Mouse (Mus musculus) erythroblast, embryonic 14.5 days (primary cell): Measurements from ENCODE around the gene Tpt1. TPM values are rescaled to one million over a fixed set of nuclear protein-coding genes. Genes with fewer than 3 reads are reported as not detected.
"Not testable (repeated sequence)": the region's sequence is repeated elsewhere in the genome, so short reads cannot be mapped to it uniquely, and the experiment has no call there.

Experiments used
- H3K27me3 ChIP-seq: 2 replicates; pipeline ENCODE4 v1.6.1; 2012; ENCODE audit warnings: inconsistent platforms; ENCODE audit not compliant: control insufficient read depth
- H3K36me3 ChIP-seq: 2 replicates; pipeline ENCODE4 v1.6.1; 2012; ENCODE audit warnings: mild to moderate bottlenecking, inconsistent platforms; ENCODE audit not compliant: control insufficient read depth
- H3K4me1 ChIP-seq: 2 replicates; pipeline ENCODE4 v1.6.1; 2012; ENCODE audit warnings: inconsistent platforms; ENCODE audit not compliant: control insufficient read depth
- H3K4me3 ChIP-seq: replicated peaks from 2 replicates; pipeline ENCODE3; 2012; ENCODE audit warnings: moderate library complexity, mild to moderate bottlenecking, inconsistent platforms
- H3K9me3 ChIP-seq: 2 replicates; pipeline ENCODE4 v1.6.1; 2012; ENCODE audit warnings: low read length, inconsistent platforms, mixed read lengths; ENCODE audit not compliant: control insufficient read depth
- GATA1 ChIP-seq: IDR thresholded peaks from 2 replicates; pipeline ENCODE4 v1.6.1; 2012; ENCODE audit warnings: low read length, inconsistent platforms, mixed read lengths
- TAL1 ChIP-seq: IDR thresholded peaks from 3 replicates; pipeline ENCODE4 v1.6.1; 2012; ENCODE audit warnings: low read length, inconsistent platforms, mixed read lengths
- polyA plus RNA-seq: library from polyadenylated mRNA; stranded (reverse); fragments of >175 nt; gene quantifications from 2 replicates; pipeline ENCODE4 v1.2.3, GENCODE M21; 2012

The Tpt1 gene
- polyA plus RNA-seq, 1 experiment, result 472 TPM

DNA sequence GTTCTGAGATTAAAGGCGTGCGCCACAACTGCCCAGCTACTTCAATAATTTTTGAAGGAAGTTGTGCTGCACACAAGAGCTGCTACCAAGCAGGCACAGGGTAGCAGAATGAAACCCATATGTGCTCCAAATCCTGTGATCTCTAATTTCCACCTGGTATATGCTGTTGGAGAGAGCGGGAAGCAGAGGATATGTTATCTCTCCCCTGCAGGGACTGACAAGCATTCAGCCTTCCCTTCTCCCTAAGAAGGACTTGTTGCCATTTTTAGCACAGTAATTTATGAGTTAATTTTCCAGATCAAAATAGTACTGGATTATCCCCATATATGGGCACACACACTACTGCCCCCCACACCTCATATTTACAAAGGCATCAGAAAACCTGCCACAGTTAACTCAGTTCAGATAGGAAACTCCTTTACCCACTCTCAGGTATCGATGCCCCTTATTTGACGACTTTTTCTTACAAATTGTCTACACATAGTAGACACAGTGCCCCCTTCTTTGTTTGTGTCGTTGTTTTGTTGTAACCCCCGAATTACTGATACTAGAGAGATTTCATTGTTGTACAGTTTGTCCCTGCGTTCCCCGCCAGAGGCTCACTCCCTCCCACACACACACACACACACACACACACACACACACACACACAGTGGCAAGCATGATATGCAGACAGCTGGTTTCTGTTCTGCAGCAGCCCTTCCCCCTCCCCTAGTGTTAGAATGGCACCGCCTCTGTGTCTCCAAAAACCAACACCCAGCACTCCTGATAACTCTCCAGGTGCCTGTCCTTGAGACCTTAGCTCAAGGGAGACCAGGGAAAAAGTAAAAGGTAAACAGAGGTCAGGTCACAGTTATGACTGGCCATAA is 7.6 kb upstream of the Tpt1 start:
- peaks cover 78% of the 10 kb centered on the region for H3K4me1 ChIP-seq
- H3K27me3 ChIP-seq, result no peaks in the 10 kb centered on the region
- no peaks in the 10 kb centered on the region; the same call in none of the 2 replicates for H3K36me3 ChIP-seq
- peak overlapping the region; percentile 58 for H3K4me3 ChIP-seq
- TF ChIP-seq TAL1 (peak; percentile 87), GATA1 (peak; percentile 94)
- H3K9me3 ChIP-seq, result no peaks in the 10 kb centered on the region; the same call in 1 of the 2 replicates

DNA sequence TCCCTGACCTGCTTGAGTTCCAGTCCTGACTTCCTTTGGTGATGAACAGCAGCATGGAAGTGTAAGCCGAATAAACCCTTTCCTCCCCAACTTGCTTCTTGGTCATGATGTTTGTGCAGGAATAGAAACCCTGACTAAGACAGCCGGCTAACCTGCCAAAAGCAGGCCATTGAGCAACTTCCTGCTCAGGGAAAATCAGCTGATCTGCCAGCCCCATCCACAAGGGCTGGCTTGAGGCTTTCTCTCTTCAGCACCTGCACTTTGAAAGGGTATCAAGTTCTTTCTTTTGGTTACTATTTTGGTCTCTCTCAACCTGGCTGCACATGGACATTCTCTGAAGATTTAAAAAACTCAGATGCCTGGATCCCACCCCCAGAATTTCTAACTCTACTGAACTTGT is 3.1 kb upstream of the Tpt1 start:
- not testable (repeated sequence) for H3K9me3 ChIP-seq, H3K4me3 ChIP-seq, H3K27me3 ChIP-seq
- peaks cover 13% of the 10 kb centered on the region for H3K36me3 ChIP-seq
- peaks cover 54% of the 10 kb centered on the region for H3K4me1 ChIP-seq

DNA sequence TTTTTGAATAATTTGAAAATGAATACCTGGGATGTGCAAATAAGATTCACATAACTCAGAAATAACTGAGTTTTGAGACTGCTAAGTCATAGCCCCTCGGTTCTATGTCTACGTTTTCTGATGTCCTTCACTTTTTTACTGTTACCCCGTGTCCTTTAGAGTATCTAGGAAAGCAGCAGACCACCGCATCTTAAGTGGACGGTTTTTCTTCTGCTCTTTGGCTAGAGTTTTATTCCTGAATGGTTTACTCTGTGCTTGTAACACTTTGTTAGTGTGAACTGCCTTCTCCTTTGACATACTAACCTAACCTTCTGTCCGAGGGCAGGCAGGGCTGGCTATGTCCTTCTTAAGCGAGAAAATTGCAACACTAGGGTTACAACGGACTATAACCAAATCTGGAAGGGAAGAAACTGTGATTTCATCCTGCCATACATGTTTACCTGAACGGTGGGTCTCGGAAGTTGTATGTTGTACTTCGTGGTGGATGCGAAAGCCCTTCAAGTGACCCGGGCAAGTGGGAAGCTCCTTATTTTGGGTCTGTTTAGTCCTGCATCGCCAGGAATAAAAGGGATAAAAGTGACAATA is 690 bp upstream of the Tpt1 start:
- H3K4me3 ChIP-seq, result peak overlapping the region; percentile 88
- H3K27me3 ChIP-seq, result no peaks in the 10 kb centered on the region
- TF ChIP-seq TAL1, result no peak
- no peak for TF ChIP-seq GATA1
- peaks cover 37% of the 10 kb centered on the region for H3K36me3 ChIP-seq
- H3K9me3 ChIP-seq, result no peaks in the 10 kb centered on the region
- peaks cover 51% of the 10 kb centered on the region for H3K4me1 ChIP-seq

DNA sequence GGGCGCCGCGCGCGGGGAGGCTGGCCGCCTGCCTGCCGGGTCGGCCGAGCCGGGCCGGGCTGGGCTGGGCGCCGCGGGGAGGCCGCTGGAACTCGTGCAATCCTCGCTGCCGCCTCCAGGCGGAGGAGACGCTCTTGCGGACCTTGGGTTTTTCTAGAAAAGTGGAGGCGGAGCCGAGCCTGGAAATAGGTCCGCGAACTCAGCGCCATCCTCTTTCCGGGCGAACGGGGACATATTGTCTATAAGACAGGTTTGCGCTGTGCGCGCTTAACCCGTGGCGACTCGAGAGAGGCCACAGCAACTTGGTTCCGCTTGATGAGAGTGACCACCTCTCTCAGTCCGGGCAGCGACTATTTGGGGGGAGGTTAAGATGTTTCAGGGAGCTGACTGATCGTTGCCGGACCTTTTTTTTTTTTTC is 814 bp downstream of the Tpt1 start:
- no peaks in the 10 kb centered on the region for H3K27me3 ChIP-seq
- H3K9me3 ChIP-seq, result no peaks in the 10 kb centered on the region
- H3K4me3 ChIP-seq, result peak overlapping the region; percentile 88
- peaks cover 52% of the 10 kb centered on the region for H3K36me3 ChIP-seq
- TF ChIP-seq GATA1 (no peak), TAL1 (no peak)
- peaks cover 50% of the 10 kb centered on the region for H3K4me1 ChIP-seq

DNA sequence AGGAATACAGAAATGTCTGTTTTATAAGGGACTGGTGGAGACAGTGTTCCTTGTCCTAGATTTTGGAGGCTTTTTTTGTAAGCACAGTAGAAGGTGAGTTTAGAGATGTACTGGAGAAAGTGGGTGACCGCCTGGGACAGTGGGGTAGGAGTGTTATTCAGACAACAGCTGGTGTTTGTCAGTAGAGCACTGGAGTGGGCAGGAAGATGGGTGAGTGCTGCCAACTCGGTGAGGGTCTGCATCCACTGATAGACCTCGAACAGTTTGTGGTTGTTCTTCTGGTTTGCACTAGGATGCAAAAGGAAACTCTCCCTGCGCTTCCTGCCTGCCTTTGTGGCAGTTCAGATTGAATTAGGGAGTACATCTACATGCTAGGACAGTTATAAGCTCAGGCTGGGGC is 2.8 kb downstream of the Tpt1 start:
- H3K4me1 ChIP-seq, result peaks cover 45% of the 10 kb centered on the region
- no peak for TF ChIP-seq TAL1
- no peak for TF ChIP-seq GATA1
- H3K4me3 ChIP-seq, result peak overlapping the region; percentile 88
- H3K27me3 ChIP-seq, result no peaks in the 10 kb centered on the region
- H3K9me3 ChIP-seq, result no peaks in the 10 kb centered on the region
- peaks cover 69% of the 10 kb centered on the region for H3K36me3 ChIP-seq

DNA sequence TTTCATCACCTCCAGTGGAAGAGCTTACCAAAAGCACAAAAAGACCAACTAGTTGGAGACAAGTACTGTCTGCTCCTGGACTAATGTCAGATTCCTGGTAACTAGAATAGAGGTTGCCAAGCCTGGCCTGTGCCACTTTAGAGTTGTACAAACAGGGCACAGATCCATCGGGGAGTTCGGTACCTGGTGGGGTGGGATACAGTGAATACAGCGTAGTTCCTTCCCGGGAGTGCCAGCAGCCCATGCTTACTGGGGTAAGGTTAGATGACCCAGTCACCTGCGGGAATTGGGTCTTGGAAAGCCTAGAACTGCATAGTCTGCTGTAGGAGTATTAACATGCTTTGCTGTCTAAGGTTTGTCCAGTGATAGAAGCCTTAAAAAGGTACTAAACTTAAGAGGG is 3.6 kb downstream of the Tpt1 start:
- Histone ChIP-seq H3K4me3 (no peak overlapping the region), H3K9me3 (no peaks in the 10 kb centered on the region), H3K27me3 (no peaks in the 10 kb centered on the region), H3K36me3 (peaks cover 70% of the 10 kb centered on the region), H3K4me1 (peaks cover 37% of the 10 kb centered on the region)
- TF ChIP-seq TAL1 (no peak), GATA1 (no peak)

DNA sequence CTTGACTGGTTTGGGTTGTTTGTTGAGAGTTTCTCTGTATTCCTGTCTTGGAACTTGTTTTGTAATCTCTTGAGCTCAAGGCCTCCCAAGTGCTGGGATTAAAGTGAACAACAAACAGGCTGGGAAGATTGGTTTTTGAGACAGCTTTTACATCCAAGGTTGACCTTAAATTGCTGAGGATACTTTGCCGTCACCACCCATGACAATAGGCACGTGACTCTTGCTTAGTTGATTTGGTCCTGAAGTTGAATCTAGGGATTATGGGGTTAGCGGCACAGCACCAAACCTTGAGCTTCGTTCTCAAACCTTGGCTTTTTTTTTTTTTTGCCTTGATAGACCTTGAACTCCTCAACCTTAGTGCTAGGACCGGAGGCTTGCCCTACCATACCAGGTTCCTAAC is 4.3 kb downstream of the Tpt1 start:
- Histone ChIP-seq H3K4me1 (peaks cover 31% of the 10 kb centered on the region), H3K27me3 (no peaks in the 10 kb centered on the region), H3K36me3 (peaks cover 70% of the 10 kb centered on the region), H3K4me3 (no peak overlapping the region), H3K9me3 (no peaks in the 10 kb centered on the region)
- TF ChIP-seq TAL1, result no peak

DNA sequence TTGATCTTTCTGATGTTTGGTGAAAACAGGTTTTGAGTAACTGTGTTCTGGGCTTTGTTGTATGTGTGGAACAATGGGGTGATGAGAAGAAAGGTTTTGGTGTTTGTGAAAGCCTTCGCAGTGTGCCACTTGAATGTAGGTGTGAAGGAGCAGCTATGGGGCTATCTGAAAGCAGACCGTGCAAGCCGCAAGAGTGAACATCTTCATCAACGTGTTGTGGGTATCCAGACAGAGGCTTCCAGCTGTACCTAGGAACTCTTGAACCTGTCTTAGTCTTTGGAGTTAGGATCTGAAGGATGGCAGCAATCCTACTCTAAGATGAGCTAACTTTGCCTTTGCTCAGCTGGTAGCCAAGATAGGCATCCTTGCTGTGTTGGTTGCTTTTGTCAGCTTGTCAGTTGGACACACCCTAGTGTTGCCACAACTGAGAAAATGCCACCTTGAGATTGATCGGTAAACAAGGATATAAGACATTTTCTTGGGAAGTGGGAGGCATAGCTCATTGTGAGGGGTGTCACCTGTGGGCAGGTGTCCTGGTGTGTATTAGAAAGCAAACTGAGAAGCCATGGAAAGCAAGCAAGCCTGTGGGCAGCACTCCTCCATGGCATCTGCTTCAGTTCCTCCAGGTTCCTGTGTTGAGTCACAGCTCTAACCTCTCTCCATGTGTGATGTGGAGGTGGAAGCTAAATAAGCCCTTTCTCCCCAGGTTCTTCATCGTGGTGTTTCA is 5.1 kb downstream of the Tpt1 start:
- H3K27me3 ChIP-seq, result no peaks in the 10 kb centered on the region
- H3K4me3 ChIP-seq, result no peak overlapping the region
- TF ChIP-seq TAL1 (no peak), GATA1 (no peak)
- H3K36me3 ChIP-seq, result peaks cover 70% of the 10 kb centered on the region
- H3K4me1 ChIP-seq, result peaks cover 29% of the 10 kb centered on the region
- no peaks in the 10 kb centered on the region for H3K9me3 ChIP-seq

DNA sequence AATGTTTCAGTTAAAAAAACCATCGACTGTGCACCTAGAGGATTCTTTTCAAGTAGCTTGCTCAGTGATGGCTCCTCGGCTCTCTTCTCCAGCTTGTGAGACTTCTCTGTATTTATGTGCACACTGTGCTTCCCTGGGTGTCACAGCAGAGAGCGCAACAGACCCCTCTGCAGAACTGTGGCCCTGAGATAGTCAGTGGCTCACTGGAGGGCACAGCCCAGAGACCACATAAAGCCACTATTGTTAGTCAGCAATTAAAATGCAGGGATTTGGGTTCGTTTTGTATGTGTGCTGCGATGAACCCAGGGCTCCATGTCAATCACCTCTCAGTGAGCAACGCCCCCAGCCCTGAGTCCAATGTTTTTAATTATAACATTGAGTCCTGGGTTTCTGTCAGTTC is 5.9 kb downstream of the Tpt1 start:
- Histone ChIP-seq H3K4me1 (peaks cover 29% of the 10 kb centered on the region), H3K9me3 (no peaks in the 10 kb centered on the region), H3K4me3 (no peak overlapping the region), H3K27me3 (no peaks in the 10 kb centered on the region), H3K36me3 (peaks cover 68% of the 10 kb centered on the region)
- TF ChIP-seq TAL1, result no peak
- no peak for TF ChIP-seq GATA1
